Mouse (Mus musculus) intestine, embryonic 15.5 days (tissue): Measurements from ENCODE around the gene Tmem30c. TPM values are rescaled to one million over a fixed set of nuclear protein-coding genes. Genes with fewer than 3 reads are reported as not detected.
A peak's percentile ranks its signal among the peaks of the same experiment; 100 is the strongest.

Source experiments
- ATAC-seq: fragments of 200-750 bp; cut with Nextera tagmentation; 2 replicates; pipeline ENCODE4 v1.8.0; 2017; ENCODE audit warnings: moderate TSS enrichment, moderate library complexity
- H3K27ac ChIP-seq: fragments of 300-500 bp; sonication (generic); 2 replicates; pipeline ENCODE4 v1.5.1; 2015; ENCODE audit warnings: mild to moderate bottlenecking, inconsistent platforms
- H3K27me3 ChIP-seq: fragments of 300-500 bp; sonication (generic); replicated peaks from 2 replicates; pipeline ENCODE4 v1.6.1; 2015; ENCODE audit warnings: inconsistent platforms
- H3K36me3 ChIP-seq: fragments of 300-500 bp; sonication (generic); 2 replicates; pipeline ENCODE4 v1.6.1; 2015; ENCODE audit warnings: inconsistent platforms
- H3K4me1 ChIP-seq: fragments of 300-500 bp; sonication (generic); replicated peaks from 2 replicates; pipeline ENCODE4 v1.6.1; 2015; ENCODE audit warnings: inconsistent platforms
- H3K4me2 ChIP-seq: fragments of 300-500 bp; sonication (generic); replicated peaks from 2 replicates; pipeline ENCODE4 v1.6.1; 2015; ENCODE audit warnings: mild to moderate bottlenecking, inconsistent platforms
- H3K4me3 ChIP-seq: fragments of 300-500 bp; sonication (generic); replicated peaks from 2 replicates; pipeline ENCODE4 v1.5.1; 2015; ENCODE audit warnings: inconsistent platforms
- H3K9ac ChIP-seq: fragments of 300-500 bp; sonication (generic); 2 replicates; pipeline ENCODE4 v1.6.1; 2015; ENCODE audit warnings: inconsistent platforms
- H3K9me3 ChIP-seq: fragments of 300-500 bp; sonication (generic); 2 replicates; pipeline ENCODE4 v1.6.1; 2016; ENCODE audit warnings: inconsistent platforms
- WGBS: fragments of 180-500 bp; shearing (Covaris S2); methylation state at CpG from one replicate; pipeline ENCODE4 v1.1.7; 2015; 5-methylcytosine and 5-hydroxymethylcytosine counted together
- polyA plus RNA-seq: library from polyadenylated mRNA; unstranded; fragments of >200 nt; fragmentation: Nextera tagmentation; extraction: Ambion mirVana; gene quantifications from 2 replicates; pipeline ENCODE4 v1.2.1, GENCODE M21; 2015

Gene Tmem30c
- not detected in 2 replicates for polyA plus RNA-seq

DNA sequence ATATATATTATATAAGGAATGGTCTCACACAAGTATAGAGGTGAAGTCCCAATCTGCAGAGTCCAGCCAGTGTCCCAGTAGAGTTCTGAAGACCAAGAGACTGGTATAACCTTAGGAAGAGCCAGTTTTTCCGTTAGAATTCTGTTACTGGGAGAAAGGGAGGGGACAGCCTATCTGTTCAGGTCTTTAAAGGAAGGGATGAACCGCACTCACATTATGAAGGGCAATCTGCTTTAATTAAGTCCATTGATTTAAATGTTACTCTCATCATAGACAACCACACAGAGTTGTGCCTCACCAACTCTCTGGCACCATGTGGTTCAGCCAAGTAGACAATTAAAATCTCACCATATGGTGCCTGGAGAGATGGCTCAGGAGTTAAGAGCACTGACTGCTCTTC lies at the start of gene Tmem30c:
Tmem30c (minus strand) TSS at position 101 of the 400 bp plus-strand sequence.
- Histone ChIP-seq H3K27ac (no peak within 1 kb of the TSS), H3K4me3 (no peak within 1 kb of the TSS), H3K9ac (no peak within 1 kb of the TSS), H3K36me3 (no peaks in the 10 kb centered on the region), H3K4me2 (no peak within 1 kb of the TSS), H3K4me1 (no peaks in the 10 kb centered on the region), H3K9me3 (no peaks in the 10 kb centered on the region), H3K27me3 (no peaks in the 10 kb centered on the region)
- WGBS = 81% methylated on average over 2 of the region's 2 CpGs
- ATAC-seq = no peak

DNA sequence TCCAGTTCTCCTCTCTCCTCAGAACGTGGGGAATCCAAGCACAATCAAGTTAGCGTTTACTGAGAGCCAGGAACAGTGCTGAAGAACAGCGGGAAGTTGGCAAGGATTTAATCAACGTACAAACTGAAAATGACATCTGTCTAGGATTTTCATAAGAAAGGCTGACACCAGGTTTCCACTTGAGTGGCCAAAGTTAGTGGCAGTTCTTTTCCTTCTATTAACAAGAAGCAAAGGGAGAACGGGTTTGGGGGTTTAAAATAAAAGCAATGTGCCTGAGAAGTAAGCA lies 47.9 kb upstream of the Tmem30c start:
- no peaks in the 10 kb centered on the region for H3K27me3 ChIP-seq

DNA sequence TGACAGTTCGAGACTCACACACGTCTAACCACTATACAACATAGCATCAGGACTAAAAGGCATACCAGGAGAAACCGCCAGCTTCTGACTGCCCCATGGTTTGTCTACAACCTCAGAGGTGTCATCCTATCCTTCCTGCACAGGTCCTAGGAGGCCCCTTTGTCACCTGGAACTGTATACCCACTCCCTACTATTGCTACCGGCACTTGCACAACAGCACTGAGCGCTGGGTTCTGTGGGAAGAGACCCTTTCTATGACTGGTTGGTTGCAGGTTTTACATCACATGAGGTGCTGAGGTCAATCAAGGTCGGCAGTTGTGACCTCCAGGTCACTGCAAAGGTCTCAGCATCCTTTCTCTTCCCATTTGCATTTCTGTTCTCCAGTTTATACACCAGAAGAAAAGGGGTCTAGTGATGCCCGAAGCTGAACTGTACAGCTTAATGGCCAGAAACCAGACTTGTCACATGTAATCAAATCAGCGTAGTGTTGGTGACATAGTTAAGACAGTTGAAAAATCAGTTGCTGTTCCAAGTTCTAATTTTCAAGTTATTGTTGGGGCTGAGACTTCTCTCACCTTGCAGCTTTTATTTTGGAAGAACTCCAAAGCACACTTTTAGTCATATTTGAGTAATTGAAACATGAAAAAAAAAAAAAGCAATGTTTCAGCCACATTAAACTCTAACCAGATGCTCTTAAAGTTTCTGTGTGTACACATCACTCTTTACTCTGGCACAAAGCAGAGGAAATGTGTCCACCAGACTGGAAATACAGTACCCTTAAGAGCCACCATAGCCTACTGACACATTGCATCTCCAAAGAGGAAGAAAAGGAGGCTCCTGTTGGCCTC lies 47.3 kb upstream of the Tmem30c start:
- Histone ChIP-seq H3K9ac (no peak overlapping the region), H3K36me3 (no peaks in the 10 kb centered on the region), H3K4me3 (no peak overlapping the region), H3K27me3 (no peaks in the 10 kb centered on the region), H3K9me3 (no peaks in the 10 kb centered on the region), H3K4me1 (no peaks in the 10 kb centered on the region; the same call in 1 of the 2 replicates), H3K4me2 (no peak overlapping the region), H3K27ac (no peak overlapping the region)
- 89% methylated on average over 8 of the region's 8 CpGs for WGBS
- ATAC-seq = no peak

More for the DNA sequence above, 47.9 kb upstream of the Tmem30c start:
- Histone ChIP-seq H3K4me2 (no peak overlapping the region), H3K4me1 (no peaks in the 10 kb centered on the region; the same call in 1 of the 2 replicates), H3K9ac (no peak overlapping the region), H3K36me3 (no peaks in the 10 kb centered on the region), H3K4me3 (no peak overlapping the region), H3K9me3 (no peaks in the 10 kb centered on the region), H3K27ac (no peak overlapping the region)
- WGBS = 63% methylated on average over 5 of the region's 5 CpGs
- ATAC-seq = no peak

DNA sequence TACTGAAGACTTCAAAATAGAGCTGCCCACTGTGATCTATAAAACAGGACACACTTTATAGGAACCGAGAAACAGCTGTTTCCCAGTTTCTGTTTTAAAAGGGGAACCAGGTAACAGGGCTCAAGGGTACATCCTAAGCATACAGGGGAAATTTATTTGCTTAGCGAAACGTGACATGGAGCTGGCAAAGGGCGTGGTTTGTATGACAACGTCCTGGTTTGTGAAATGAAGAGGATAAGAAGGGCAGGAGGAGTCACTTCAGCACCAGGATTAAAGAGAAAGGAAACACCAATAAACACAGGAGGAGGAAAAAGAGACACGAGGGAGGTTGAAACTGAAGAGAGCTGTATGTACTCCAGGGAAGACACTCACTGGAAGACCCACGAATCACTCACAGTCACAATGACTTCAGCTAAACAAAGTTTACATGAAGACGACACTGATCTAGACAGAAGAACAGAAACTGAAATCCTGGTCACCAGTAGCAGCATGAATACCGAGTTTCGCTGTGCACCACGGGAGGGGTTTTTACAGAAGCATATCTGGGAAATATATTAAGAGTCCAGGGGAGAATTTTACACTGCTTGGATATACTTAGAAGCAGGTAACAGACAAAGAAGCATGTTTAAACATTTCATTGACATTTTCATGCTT lies 44.2 kb upstream of the Tmem30c start:
- Histone ChIP-seq H3K4me1 (no peaks in the 10 kb centered on the region; the same call in 1 of the 2 replicates), H3K36me3 (no peaks in the 10 kb centered on the region), H3K27me3 (no peaks in the 10 kb centered on the region), H3K27ac (no peak overlapping the region), H3K9ac (no peak overlapping the region), H3K4me3 (no peak overlapping the region), H3K9me3 (no peaks in the 10 kb centered on the region), H3K4me2 (0 out of 2 replicates have a peak overlapping the region, but pooled peaks have one; percentile 3)
- 49% methylated on average over 11 of the region's 11 CpGs for WGBS
- ATAC-seq = no peak; the same call in 1 of the 2 replicates

DNA sequence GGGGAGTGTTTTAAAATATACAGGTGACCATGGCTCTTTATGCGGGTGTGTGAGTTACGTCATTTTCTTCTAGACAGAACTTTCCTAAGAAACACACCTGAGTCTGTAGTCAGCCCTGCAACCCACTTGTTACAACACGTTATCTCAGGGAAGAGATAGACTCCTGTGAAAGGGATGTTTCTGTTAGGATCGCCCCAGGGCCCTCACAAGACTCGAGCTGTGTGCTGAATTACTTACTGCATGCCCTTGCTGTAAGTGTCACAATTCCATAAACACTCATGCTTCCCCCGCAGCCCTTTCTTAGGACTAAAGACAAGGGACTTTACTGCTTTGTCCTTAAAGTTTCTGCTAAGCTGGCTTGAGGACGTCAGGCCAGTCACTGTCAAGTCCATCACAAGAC lies 39.6 kb upstream of the Tmem30c start:
- Histone ChIP-seq H3K4me3 (no peak overlapping the region), H3K9ac (no peak overlapping the region), H3K4me2 (no peak overlapping the region), H3K36me3 (no peaks in the 10 kb centered on the region), H3K27me3 (no peaks in the 10 kb centered on the region), H3K4me1 (no peaks in the 10 kb centered on the region; the same call in 1 of the 2 replicates), H3K9me3 (no peaks in the 10 kb centered on the region), H3K27ac (no peak overlapping the region)
- 59% methylated on average over 7 of the region's 7 CpGs for WGBS
- ATAC-seq = no peak

DNA sequence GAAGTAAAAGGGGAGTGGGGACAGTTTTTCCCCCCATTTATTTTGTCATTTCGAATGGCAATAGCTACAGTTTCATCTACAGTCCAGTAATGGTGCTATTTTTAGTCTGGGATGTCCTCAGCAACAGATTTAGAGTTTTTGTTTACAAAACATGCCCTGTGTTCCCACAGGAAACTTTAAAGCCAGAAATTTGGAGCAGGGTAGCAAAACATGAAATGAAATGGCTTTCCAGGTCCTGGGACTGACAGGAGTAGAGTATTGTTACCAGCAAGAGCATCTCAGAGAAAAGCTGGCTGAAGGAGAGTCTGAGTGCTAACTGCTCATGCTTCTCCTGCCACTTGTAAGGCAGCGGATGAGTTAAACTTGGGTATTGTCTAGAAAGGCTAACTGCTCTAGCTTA lies 37.4 kb upstream of the Tmem30c start:
- H3K27me3 ChIP-seq = no peaks in the 10 kb centered on the region
- H3K36me3 ChIP-seq = no peaks in the 10 kb centered on the region
- H3K27ac ChIP-seq = no peak overlapping the region
- H3K4me3 ChIP-seq = no peak overlapping the region
- no peaks in the 10 kb centered on the region for H3K9me3 ChIP-seq
- no peaks in the 10 kb centered on the region for H3K4me1 ChIP-seq
- H3K4me2 ChIP-seq = no peak overlapping the region
- 78% methylated on average over 2 of the region's 2 CpGs for WGBS
- H3K9ac ChIP-seq = no peak overlapping the region
- ATAC-seq = no peak

DNA sequence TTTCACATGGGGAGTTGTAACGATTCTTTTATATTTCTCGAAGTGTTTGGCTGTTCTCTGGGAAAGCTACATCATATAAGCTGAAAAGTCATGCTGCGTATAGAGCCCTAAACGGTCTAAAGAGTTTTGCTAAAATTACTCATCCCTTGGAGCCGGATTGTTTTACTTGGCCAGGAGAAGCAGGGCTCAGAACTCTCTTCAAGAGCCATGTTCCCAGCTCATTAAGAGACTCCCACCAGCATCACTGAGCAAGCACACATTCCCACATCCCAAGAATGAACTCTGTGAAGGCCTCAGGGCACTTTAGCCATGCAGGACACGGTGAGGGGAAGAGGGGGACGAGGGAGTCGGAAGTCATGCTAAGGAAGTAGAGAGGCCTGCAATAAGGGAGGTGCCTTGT lies 36.4 kb upstream of the Tmem30c start:
- Histone ChIP-seq H3K9me3 (no peaks in the 10 kb centered on the region), H3K9ac (no peak overlapping the region), H3K4me2 (no peak overlapping the region), H3K4me1 (no peaks in the 10 kb centered on the region), H3K4me3 (no peak overlapping the region), H3K27ac (no peak overlapping the region), H3K27me3 (no peaks in the 10 kb centered on the region), H3K36me3 (no peaks in the 10 kb centered on the region)
- WGBS = 72% methylated on average over 8 of the region's 8 CpGs
- no peak for ATAC-seq

DNA sequence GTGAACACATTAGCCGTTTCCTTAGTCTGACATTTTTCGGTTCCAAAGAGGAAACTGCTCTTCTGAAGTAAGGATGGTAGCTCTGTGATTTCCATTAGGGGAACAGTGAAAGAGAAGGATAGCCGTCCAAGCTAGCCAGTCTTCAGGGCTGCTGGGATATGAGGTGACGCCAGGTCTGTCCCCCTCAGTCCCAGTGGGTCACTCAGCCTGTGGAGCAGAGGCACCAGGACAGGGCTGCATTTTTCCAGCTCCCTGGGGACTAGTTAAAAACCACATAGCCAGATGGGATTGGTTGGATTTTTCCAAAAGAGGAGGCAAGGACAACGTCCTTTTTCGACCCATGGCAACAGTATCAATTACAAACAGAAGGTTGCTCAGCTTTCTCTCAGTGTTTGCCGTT lies 34.3 kb upstream of the Tmem30c start:
- H3K9me3 ChIP-seq = no peaks in the 10 kb centered on the region
- no peaks in the 10 kb centered on the region for H3K4me1 ChIP-seq
- H3K27ac ChIP-seq = no peak overlapping the region
- H3K9ac ChIP-seq = no peak overlapping the region
- H3K4me2 ChIP-seq = no peak overlapping the region
- no peak for ATAC-seq
- no peaks in the 10 kb centered on the region for H3K27me3 ChIP-seq
- WGBS = 76% methylated on average over 7 of the region's 7 CpGs
- no peaks in the 10 kb centered on the region for H3K36me3 ChIP-seq
- no peak overlapping the region for H3K4me3 ChIP-seq

DNA sequence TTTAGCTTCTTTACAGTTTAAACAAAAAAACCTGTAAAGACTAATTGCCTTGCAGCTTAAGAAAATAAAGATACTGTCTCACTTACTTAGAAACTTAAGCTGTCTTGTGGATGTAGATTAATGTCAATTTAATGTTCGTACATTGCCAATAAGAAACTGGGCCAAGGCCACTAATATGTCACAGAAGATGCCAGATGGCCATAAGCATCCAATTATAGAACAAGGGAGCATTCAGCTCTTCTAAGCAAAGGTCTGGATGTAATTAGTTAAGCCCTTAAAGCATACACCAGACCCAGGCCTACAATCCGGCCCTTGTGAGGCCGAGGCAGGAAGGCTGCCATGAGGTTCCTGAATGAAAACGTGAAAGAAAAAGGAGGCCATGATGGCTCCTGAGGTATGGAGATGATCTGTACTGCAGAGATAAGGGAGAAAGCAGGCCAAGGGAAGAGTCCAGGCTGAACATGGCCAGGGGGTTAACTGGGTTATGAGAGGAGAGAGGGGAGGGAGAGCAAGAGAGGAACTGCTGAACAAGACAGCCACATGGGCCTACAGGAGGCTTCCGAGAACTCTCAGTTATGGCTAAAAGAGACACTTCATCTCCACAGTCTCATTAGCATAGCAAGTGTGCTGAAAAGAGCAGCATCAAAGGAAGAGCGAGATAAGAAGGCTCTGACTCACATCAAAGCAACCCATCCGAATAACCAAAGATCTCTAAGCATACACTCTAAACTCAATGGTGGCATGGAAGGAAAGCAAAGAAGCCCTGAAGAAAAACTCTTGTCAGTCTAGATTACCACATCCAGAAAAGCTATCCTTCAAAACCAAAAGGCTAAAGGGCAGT lies 26.8 kb upstream of the Tmem30c start:
- H3K4me1 ChIP-seq = peaks cover 9% of the 10 kb centered on the region
- no peak overlapping the region for H3K9ac ChIP-seq
- no peak for ATAC-seq
- H3K4me2 ChIP-seq = no peak overlapping the region
- no peaks in the 10 kb centered on the region for H3K9me3 ChIP-seq
- WGBS = 77% methylated on average over 7 of the region's 7 CpGs
- no peaks in the 10 kb centered on the region for H3K27me3 ChIP-seq
- H3K4me3 ChIP-seq = no peak overlapping the region
- no peak overlapping the region for H3K27ac ChIP-seq
- no peaks in the 10 kb centered on the region for H3K36me3 ChIP-seq

DNA sequence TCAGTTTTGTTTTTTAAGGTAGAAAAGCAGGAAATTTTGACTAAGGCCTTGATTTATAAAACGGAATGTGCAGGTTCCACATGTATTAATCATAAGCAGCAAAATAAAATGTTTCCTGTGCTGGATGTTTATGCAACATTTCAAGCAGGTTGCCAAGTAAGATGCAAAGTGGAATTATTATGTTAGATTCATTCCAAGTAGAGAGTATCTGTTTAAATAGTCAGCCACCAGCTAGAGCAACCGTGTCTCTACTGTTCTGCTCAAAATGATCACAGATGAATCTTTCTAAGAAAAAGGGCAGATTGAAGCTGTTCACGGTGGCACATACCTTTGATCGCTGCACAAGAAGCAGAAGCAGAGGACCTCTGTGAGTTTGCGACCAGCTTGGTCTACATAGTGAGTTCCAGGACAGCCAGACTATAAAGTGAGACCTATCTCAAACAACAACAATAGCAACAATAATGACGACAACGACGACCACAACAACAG lies 26.0 kb upstream of the Tmem30c start:
- H3K9ac ChIP-seq = no peak overlapping the region
- no peaks in the 10 kb centered on the region for H3K9me3 ChIP-seq
- no peak overlapping the region for H3K4me2 ChIP-seq
- no peaks in the 10 kb centered on the region for H3K27me3 ChIP-seq
- 62% methylated on average over 8 of the region's 8 CpGs for whole genome bisulfite sequencing
- no peak overlapping the region for H3K4me3 ChIP-seq
- peak; percentile 25 for ATAC-seq
- peaks cover 9% of the 10 kb centered on the region for H3K4me1 ChIP-seq
- no peaks in the 10 kb centered on the region for H3K36me3 ChIP-seq
- H3K27ac ChIP-seq = 0 out of 2 replicates have a peak overlapping the region, but pooled peaks have one; percentile 58

DNA sequence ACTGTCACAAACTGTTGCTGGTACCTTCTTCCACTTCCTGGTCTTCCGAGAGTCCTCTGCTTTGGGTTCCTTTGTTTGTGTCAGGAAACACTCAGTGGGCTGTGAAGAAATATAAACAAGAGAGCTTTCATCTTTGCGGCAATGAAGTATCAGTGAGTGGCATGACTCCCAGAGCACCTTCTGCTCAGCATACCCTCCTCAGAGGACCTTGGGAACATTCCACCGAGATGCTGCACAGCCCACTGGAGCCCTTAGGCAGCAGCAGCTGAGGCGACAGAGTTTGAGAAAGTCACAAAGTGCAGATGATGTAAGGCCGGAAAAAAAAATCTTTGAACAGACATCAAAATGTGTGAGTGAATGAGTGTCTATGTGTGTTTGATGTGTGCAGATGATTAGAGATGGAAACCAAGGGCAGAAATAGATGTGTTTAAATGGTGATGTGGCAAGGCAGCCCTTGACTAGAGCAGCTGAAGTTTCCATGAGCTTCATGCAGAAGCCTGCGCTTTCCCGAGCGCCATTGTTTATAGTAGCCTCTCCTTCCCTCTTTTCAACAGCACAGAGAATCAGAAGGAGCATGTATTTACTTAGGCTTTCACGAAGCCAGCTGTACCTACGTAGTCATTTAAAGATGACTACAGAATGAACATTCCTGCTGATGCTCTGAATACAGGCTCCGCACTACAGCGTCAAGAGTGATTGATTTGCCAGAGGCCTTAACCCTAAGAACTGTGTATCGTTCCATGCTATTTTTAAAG lies 25.4 kb upstream of the Tmem30c start:
- Histone ChIP-seq H3K36me3 (no peaks in the 10 kb centered on the region), H3K4me3 (no peak overlapping the region), H3K9ac (no peak overlapping the region), H3K27me3 (no peaks in the 10 kb centered on the region), H3K27ac (peak overlapping the region; percentile 10; the same call in 1 of the 2 replicates), H3K9me3 (no peaks in the 10 kb centered on the region), H3K4me2 (no peak overlapping the region), H3K4me1 (peaks cover 9% of the 10 kb centered on the region)
- ATAC-seq = peak; percentile 71
- 29% methylated on average over 13 of the region's 13 CpGs for WGBS
